Comparison of ENCODE assay signal across 18 mouse cellular contexts in the genomic region with DNA sequence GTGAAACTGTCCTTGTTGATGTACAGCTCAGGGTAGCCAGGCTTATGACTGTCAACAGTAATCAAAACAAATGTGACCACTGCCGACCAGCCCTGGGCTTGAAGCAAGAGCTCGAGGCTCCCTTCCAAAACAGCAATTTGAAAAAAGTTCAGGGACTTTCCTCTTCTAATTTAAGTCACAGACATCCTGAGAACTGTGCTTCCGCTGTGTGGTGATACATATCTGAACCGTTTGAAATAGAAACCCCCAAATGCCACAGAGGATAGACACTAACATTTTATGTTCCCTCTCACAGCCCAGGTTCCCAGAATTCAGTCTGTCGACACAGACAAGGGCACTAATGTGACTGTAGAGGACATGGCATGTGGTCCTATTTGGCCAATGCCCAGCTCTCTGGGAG. TPM values are rescaled to one million over a fixed set of nuclear protein-coding genes. Genes with fewer than 3 reads are reported as not detected.
DNase-seq lines count a peak whose midpoint lies in the region; ATAC-seq lines count a peak whose summit lies in the region.
"Had no signal": no experiment of that assay in that cellular context is flagged by ENCODE, and none has a peak within 500 bp of the region (broad histone marks: within the 10 kb centered on the region; RNA-seq: fewer than 3 reads in every experiment).

No protein-coding gene starts in this region.

- H3K4me2 ChIP-seq in liver, embryonic 11.5 days, result no peak overlapping the region
- H3K4me2 ChIP-seq: heart, embryonic 12.5 days; stomach, embryonic 15.5 days had no signal

- no peaks in the 10 kb centered on the region for H3K9me3 ChIP-seq in liver, embryonic 11.5 days (ENCODE audit: control insufficient read depth, low read length)
- H3K9me3 ChIP-seq: heart, embryonic 12.5 days; megakaryocyte, embryonic 14.5 days; stomach, embryonic 15.5 days had no signal

- H3K4me1 ChIP-seq in liver, embryonic 11.5 days (replicated peaks; ENCODE audit: control insufficient read depth, insufficient read depth, low read length), result no peaks in the 10 kb centered on the region
- H3K4me1 ChIP-seq: stomach, embryonic 15.5 days had no signal

- intact Hi-C loops in left cerebral cortex, postnatal 10 days (cut with DNase I), result no loop called here

- WGBS in liver, embryonic 11.5 days, result 64% methylated on average over 5 of the region's 5 CpGs

- H3K9ac ChIP-seq in liver, embryonic 11.5 days (ENCODE audit: low read depth, low read length), result no peak overlapping the region
- H3K9ac ChIP-seq: heart, embryonic 12.5 days; stomach, embryonic 15.5 days had no signal

- peak; percentile 46 for ATAC-seq in granulocyte monocyte progenitor cell, adult 5-6 weeks (replicated peaks; ENCODE audit: poor library complexity, severe bottlenecking)
- no peak for ATAC-seq in liver, embryonic 11.5 days (replicated peaks; ENCODE audit: low FRiP score)
- ATAC-seq: intestine, embryonic 16.5 days had no signal

- H3K27ac ChIP-seq in liver, embryonic 11.5 days (ENCODE audit: low read depth, low read length), result no peak overlapping the region
- H3K27ac ChIP-seq: stomach, embryonic 15.5 days had no signal

- H3K4me3 ChIP-seq in liver, embryonic 11.5 days (ENCODE audit: low read depth, low read length), result no peak overlapping the region
- H3K4me3 ChIP-seq: heart, embryonic 12.5 days; megakaryocyte, embryonic 14.5 days; stomach, embryonic 15.5 days had no signal

- DNase-seq in 3T3-L1 (ENCODE audit: low read depth, low spot score), result peak; percentile 36
- DNase-seq in CD4-positive helper T cell, adult 2 months (ENCODE audit: low read depth, low spot score), result peak; percentile 68
- DNase-seq in skeletal muscle tissue, adult 2 months (ENCODE audit: low read depth, low spot score), result peak; percentile 77
- DNase-seq in liver, embryonic 11.5 days (ENCODE audit: low spot score), result no peak
- DNase-seq in left cerebral cortex, adult 8-10 months (ENCODE audit: low spot score in 2 of 2), result no peak
- DNase-seq in left cerebral cortex, postnatal 10 days (ENCODE audit: extremely low spot score in 1 of 2, low spot score in 2 of 2), result no peak
- DNase-seq: adrenal gland, postnatal 36 days; heart, postnatal 4 days; kidney, postnatal 14 days; layer of hippocampus, postnatal 36 days; right cerebral cortex, postnatal 14 days had no signal

- H3K27me3 ChIP-seq in liver, embryonic 11.5 days (replicated peaks; ENCODE audit: control insufficient read depth, insufficient read depth, low read length), result no peaks in the 10 kb centered on the region
- H3K27me3 ChIP-seq: heart, embryonic 12.5 days; megakaryocyte, embryonic 14.5 days; stomach, embryonic 15.5 days had no signal

- no peaks in the 10 kb centered on the region for H3K36me3 ChIP-seq in liver, embryonic 11.5 days (ENCODE audit: control insufficient read depth, insufficient read depth, low read length)
- H3K36me3 ChIP-seq: heart, embryonic 12.5 days; stomach, embryonic 15.5 days had no signal

RNA-seq across cellular contexts. Expression of a gene that starts 18.9 kb away (rescaled TPM):
- not detected in 2 replicates for total RNA-seq in granulocyte monocyte progenitor cell, adult 5-6 weeks (2014; fragmentation: Nextera tagmentation)
- not detected in 2 replicates for total RNA-seq in granulocyte monocyte progenitor cell, adult 5-6 weeks (2017)
- polyA plus RNA-seq in liver, embryonic 11.5 days (2014; fragmentation: Nextera tagmentation; extraction: Ambion mirVana), result not detected in 2 replicates
- under 1 TPM in 3 of 4 experiments, not detected in 1; 0.18 to 0.42 (median 0.21) TPM for total RNA-seq in left cerebral cortex, adult 8-10 months (2022)
- under 1 TPM in 1 of 2 experiments, not detected in 1; 0.47 TPM for total RNA-seq in left cerebral cortex, postnatal 10 days (2021)
- total RNA-seq: ES-E14; monocyte, adult 5-6 weeks had no signal

Comparison
In these comparisons a context has a peak if more than half of its experiments do, and no peak if none do; other contexts are left out.
1. DNase-seq: peak in 3T3-L1 (single experiment), CD4-positive helper T cell, adult 2 months (single experiment) and skeletal muscle tissue, adult 2 months (single experiment); none in liver, embryonic 11.5 days (single experiment), left cerebral cortex, adult 8-10 months (0 of 2) and left cerebral cortex, postnatal 10 days (0 of 2).